Mouse (Mus musculus) forebrain, embryonic 14.5 days (tissue): ENCODE measurements at regions not wholly inside any gene's neighbourhood (a gene's known extent, or its start where the extent isn't known, plus 50 kb on each side); places are given as distances from the start of the nearest gene placed in this dataset.

Experiments used
- ATAC-seq: fragments of 200-750 bp; cut with Nextera tagmentation; 2 replicates; pipeline ENCODE4 v1.8.0; 2017; ENCODE audit warnings: mild to moderate bottlenecking, moderate library complexity
- DNase-seq: peaks from one replicate; pipeline ENCODE4 v3.0.0-alpha.2; 2015; ENCODE audit warnings: low spot score
- H3K27ac ChIP-seq: fragments of 300-500 bp; sonication (generic); 2 replicates; pipeline ENCODE4 v1.5.1; 2014; ENCODE audit warnings: low read depth, mild to moderate bottlenecking, control low read depth, low read length, moderate library complexity
- H3K27me3 ChIP-seq: fragments of 300-500 bp; sonication (generic); replicated peaks from 2 replicates; pipeline ENCODE4 v1.6.1; 2014; ENCODE audit warnings: low read length, control low read depth, mixed read lengths; ENCODE audit not compliant: control insufficient read depth, insufficient read depth
- H3K36me3 ChIP-seq: fragments of 300-500 bp; sonication (generic); 2 replicates; pipeline ENCODE4 v1.6.1; 2014; ENCODE audit warnings: low read length, control low read depth; ENCODE audit not compliant: control insufficient read depth, insufficient read depth
- H3K4me1 ChIP-seq: fragments of 300-500 bp; sonication (generic); 2 replicates; pipeline ENCODE4 v1.6.1; 2014; ENCODE audit warnings: antibody characterized with exemption, low read length, control low read depth; ENCODE audit not compliant: control insufficient read depth, insufficient read depth
- H3K4me2 ChIP-seq: fragments of 300-500 bp; sonication (generic); 2 replicates; pipeline ENCODE4 v1.6.1; 2014; ENCODE audit warnings: mild to moderate bottlenecking, control low read depth, low read length
- H3K4me3 ChIP-seq: fragments of 300-500 bp; sonication (generic); 2 replicates; pipeline ENCODE4 v1.5.1; 2014; ENCODE audit warnings: low read depth, low read length, control low read depth
- H3K9ac ChIP-seq: fragments of 300-500 bp; sonication (generic); 2 replicates; pipeline ENCODE4 v1.6.1; 2014; ENCODE audit warnings: mild to moderate bottlenecking, low read length, control low read depth, moderate library complexity
- H3K9me3 ChIP-seq: fragments of 300-500 bp; sonication (generic); replicated peaks from 2 replicates; pipeline ENCODE4 v1.6.1; 2016; ENCODE audit warnings: low read length, control low read depth, mixed read lengths; ENCODE audit not compliant: control insufficient read depth
- WGBS: fragments of 180-500 bp; shearing (Covaris S2); extraction: QIAGEN DNeasy Blood & Tissue Kit; methylation state at CpG from one replicate; pipeline ENCODE4 v1.1.7; 2014; 5-methylcytosine and 5-hydroxymethylcytosine counted together

- H3K27ac ChIP-seq = no peak overlapping the region
- H3K36me3 ChIP-seq = no peaks in the 10 kb centered on the region
- ATAC-seq (no peak), DNase-seq (no peak)
- no peaks in the 10 kb centered on the region for H3K4me1 ChIP-seq
- no peak overlapping the region for H3K4me2 ChIP-seq
- H3K27me3 ChIP-seq = no peaks in the 10 kb centered on the region
- H3K9ac ChIP-seq = no peak overlapping the region
- no peak overlapping the region for H3K4me3 ChIP-seq
- WGBS = 93% methylated on average over 2 of the region's 2 CpGs
- H3K9me3 ChIP-seq = no peaks in the 10 kb centered on the region
Observed at GRCm38 (mm10) chr4:26637859-26638258, 291.2 kb upstream of the Manea start.

DNA sequence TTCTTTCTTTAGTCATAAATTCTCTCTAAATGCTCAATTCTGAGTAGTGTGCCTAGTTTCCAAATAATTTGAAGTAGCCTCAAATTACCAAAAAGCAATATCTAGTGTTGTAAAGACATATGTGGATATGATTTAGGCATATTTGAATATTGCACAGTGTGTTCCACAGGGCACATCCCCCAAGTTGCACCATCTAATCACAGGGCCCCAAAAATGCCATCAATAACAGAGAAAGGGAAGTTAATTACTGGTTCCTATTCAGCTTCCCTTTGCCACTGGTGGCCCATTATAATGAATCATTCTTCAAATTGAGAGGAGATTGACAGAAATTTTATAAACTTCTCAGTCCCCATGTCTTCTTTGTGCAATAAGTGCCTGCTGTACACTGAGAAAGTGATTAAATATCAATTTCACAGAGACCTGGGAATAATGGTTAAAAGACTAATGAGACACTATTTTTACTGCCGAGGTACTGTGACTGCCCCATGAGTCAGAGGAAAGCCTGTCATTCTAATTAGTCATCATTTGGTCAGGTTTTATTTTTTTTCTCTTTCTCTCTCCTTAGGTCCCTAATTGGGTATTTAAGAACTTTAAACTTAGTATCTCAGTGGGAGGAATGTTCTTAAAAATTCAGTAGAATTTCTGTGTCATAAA lies 284.0 kb upstream of the Manea start:
- no peak overlapping the region for H3K9ac ChIP-seq
- H3K36me3 ChIP-seq = no peaks in the 10 kb centered on the region
- 6% methylated on average over 1 of the region's 1 CpGs for WGBS
- no peaks in the 10 kb centered on the region for H3K27me3 ChIP-seq
- DNase-seq = peak; percentile 22
- no peak overlapping the region for H3K4me2 ChIP-seq
- no peak overlapping the region for H3K27ac ChIP-seq
- H3K4me3 ChIP-seq = no peak overlapping the region
- peaks cover 2% of the 10 kb centered on the region; the same call in 1 of the 2 replicates for H3K4me1 ChIP-seq
- H3K9me3 ChIP-seq = no peaks in the 10 kb centered on the region
- peak; percentile 69 for ATAC-seq

GRCm38 (mm10) chr4:26629710-26630109 lies 283.0 kb upstream of the Manea start:
- Histone ChIP-seq H3K9me3 (no peaks in the 10 kb centered on the region), H3K27me3 (no peaks in the 10 kb centered on the region), H3K36me3 (no peaks in the 10 kb centered on the region), H3K4me2 (no peak overlapping the region), H3K9ac (no peak overlapping the region), H3K4me1 (peaks cover 2% of the 10 kb centered on the region; the same call in 1 of the 2 replicates), H3K4me3 (no peak overlapping the region), H3K27ac (no peak overlapping the region)
- no peak for ATAC-seq
- 28% methylated on average over 2 of the region's 2 CpGs for WGBS
- DNase-seq = no peak

DNA sequence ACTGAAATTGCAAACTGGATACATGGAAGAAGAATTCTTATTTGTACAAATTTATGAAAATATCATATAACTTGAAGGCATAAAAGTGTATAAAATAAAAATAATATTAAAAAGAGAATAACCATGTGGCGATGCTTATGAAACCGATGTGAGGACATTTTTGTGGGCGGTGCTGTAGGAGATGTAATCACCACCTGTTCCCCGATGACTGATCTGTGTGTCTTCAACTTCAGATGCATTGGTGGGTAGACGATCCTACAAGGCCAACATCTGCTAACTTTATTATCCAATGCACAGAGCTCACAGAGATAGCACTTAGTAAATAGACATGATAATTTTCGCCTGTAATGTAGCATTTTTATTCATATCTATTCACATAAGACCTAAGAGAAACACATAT lies 281.1 kb upstream of the Manea start:
- Histone ChIP-seq H3K27ac (no peak overlapping the region), H3K9ac (no peak overlapping the region), H3K27me3 (no peaks in the 10 kb centered on the region), H3K4me1 (peaks cover 2% of the 10 kb centered on the region; the same call in 1 of the 2 replicates), H3K9me3 (no peaks in the 10 kb centered on the region), H3K4me3 (no peak overlapping the region), H3K36me3 (no peaks in the 10 kb centered on the region), H3K4me2 (no peak overlapping the region)
- 90% methylated on average over 6 of the region's 6 CpGs for WGBS
- DNase-seq (no peak), ATAC-seq (no peak)

DNA sequence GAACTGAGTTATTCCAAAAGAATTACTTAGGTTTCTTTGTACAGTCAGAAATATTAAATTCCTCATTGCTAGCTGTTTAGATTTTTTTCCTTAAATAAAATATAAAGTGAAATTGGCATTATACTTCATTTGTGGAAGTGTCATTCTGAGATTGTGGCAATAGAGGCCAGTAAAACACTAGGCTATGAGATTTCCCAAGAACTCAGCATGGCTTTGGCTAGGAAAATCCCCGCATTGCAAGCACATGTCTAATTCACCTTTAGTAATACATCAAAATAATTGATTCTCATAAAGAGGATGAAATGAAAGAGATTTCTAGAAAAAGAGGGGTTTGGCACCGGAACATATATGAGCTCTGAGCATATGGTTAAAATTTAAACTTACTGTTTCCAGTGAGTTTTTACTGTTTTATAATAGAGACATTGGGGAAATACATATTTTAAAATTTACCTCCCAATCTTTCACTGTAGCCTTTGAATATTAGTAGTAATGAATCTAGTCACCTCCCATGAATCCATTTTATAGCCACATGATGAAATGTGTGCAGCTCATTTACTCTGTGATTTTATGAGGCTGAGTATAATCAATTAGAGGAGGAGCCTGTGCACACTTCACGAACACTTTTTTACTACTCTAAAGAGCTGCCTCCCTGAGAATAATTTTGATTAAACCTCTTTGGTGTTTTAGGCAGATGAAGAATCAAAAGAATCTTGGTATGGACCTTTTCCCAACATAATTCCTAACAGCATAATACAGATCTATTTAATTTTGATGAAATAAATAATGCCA lies 242.6 kb upstream of the Manea start:
- no peak for ATAC-seq
- DNase-seq = peak; percentile 27
- Histone ChIP-seq H3K27ac (no peak overlapping the region), H3K9ac (no peak overlapping the region), H3K4me1 (no peaks in the 10 kb centered on the region), H3K4me2 (no peak overlapping the region), H3K36me3 (no peaks in the 10 kb centered on the region), H3K4me3 (no peak overlapping the region), H3K9me3 (no peaks in the 10 kb centered on the region), H3K27me3 (no peaks in the 10 kb centered on the region)
- 75% methylated on average over 3 of the region's 3 CpGs for WGBS

GRCm38 (mm10) chr4:26555690-26556089 lies 209.0 kb upstream of the Manea start:
- Histone ChIP-seq H3K36me3 (no peaks in the 10 kb centered on the region), H3K9me3 (no peaks in the 10 kb centered on the region), H3K27me3 (no peaks in the 10 kb centered on the region), H3K9ac (no peak overlapping the region), H3K4me1 (no peaks in the 10 kb centered on the region), H3K4me2 (no peak overlapping the region), H3K27ac (no peak overlapping the region), H3K4me3 (no peak overlapping the region)
- DNase-seq (no peak), ATAC-seq (no peak)
- 95% methylated on average over 3 of the region's 3 CpGs for WGBS

DNA sequence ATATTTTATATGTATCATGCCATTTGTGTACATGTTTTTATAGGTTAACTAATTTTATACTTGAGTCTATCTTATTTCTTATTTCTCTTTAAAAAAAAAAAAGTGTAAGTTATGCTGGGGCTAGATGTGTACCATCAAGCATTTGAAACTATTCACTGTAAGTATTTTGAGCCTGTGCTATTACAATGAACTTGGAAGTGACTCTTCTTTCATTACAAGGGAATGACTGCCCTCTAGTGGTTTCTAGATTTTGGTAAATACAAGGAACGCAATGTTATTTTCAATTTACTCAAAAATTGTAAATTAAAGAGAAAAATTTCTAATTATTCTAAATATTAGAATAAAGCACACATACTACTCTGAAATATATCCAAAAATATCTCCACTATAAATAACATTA lies 197.1 kb upstream of the Manea start:
- Histone ChIP-seq H3K36me3 (no peaks in the 10 kb centered on the region), H3K4me3 (no peak overlapping the region), H3K4me1 (no peaks in the 10 kb centered on the region), H3K27ac (no peak overlapping the region), H3K4me2 (no peak overlapping the region), H3K27me3 (no peaks in the 10 kb centered on the region; the same call in 1 of the 2 replicates), H3K9ac (no peak overlapping the region), H3K9me3 (no peaks in the 10 kb centered on the region)
- ATAC-seq = peak; percentile 87
- WGBS = 32% methylated on average over 1 of the region's 1 CpGs
- peak; percentile 92 for DNase-seq

GRCm38 (mm10) chr4:26542511-26542910 lies 195.8 kb upstream of the Manea start:
- H3K27me3 ChIP-seq = no peaks in the 10 kb centered on the region; the same call in 1 of the 2 replicates
- H3K27ac ChIP-seq = no peak overlapping the region
- H3K36me3 ChIP-seq = no peaks in the 10 kb centered on the region
- no peak overlapping the region for H3K4me3 ChIP-seq
- H3K9ac ChIP-seq = no peak overlapping the region
- ATAC-seq = no peak
- no peak overlapping the region for H3K4me2 ChIP-seq
- H3K9me3 ChIP-seq = no peaks in the 10 kb centered on the region
- WGBS = 57% methylated on average over 2 of the region's 2 CpGs
- DNase-seq = no peak
- H3K4me1 ChIP-seq = no peaks in the 10 kb centered on the region

DNA sequence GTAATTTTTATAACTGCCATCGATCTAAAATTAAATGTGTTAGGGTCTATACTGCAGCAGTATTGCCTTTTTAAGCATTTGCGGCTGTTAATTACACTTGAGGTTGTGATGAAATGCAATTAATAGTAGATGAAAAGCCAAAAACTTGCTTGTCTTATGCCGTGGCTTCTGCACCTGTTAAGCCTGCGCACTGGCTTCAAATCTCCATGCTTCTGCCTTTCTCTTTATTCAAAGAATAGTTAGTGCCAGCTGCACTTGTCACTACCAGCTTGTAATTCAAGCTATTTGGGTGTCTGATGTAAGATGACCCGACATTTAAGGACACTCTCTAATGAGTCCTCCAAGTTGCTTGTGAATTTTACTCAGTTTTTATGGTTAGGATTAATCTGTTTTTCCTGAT lies 161.3 kb upstream of the Manea start:
- no peak overlapping the region for H3K27ac ChIP-seq
- WGBS = 63% methylated on average over 5 of the region's 5 CpGs
- no peaks in the 10 kb centered on the region for H3K4me1 ChIP-seq
- no peak overlapping the region for H3K9ac ChIP-seq
- ATAC-seq = no peak
- no peaks in the 10 kb centered on the region for H3K36me3 ChIP-seq
- H3K9me3 ChIP-seq = no peaks in the 10 kb centered on the region
- peak; percentile 8 for DNase-seq
- H3K4me3 ChIP-seq = no peak overlapping the region
- H3K4me2 ChIP-seq = no peak overlapping the region
- H3K27me3 ChIP-seq = no peaks in the 10 kb centered on the region
